Mouse (Mus musculus): ENCODE data around the gene Gm9508. TPM values are rescaled to one million over a fixed set of nuclear protein-coding genes. Genes with fewer than 3 reads are reported as not detected.
"Not testable (repeated sequence)": the region's sequence is repeated elsewhere in the genome, so short reads cannot be mapped to it uniquely, and the experiment has no call there.

The Gm9508 gene
- not detected for total RNA-seq (2021)
- long read RNA-seq, experiment 1: 0 reads
- long read RNA-seq, experiment 2: 0 reads

DNA sequence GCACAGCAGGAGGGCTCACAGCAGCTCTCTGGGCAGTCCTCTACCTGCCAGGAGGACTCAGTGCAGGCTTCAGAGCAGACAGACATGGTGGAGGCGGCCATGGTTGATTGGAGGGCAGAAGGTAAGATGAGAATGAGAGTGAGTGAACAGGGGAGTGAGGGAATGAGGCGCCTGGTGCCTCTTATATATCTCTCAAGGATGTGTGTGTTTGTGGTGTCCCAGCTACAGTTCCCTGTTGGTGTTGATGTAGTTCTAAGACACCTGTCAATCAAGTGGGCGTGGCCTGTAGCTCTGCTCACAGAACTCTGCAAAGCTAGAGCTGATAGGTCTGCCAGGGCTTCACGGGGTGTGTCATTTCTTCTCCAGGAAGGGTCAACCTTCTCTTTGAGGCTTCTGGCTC, at the start of gene Gm9508:
Gm9508 (minus strand) TSS at position 101 of the 400 bp plus-strand sequence.
- no peak within 1 kb of the TSS for H3K27ac ChIP-seq
- H3K4me3 ChIP-seq: no peak within 1 kb of the TSS
- intact Hi-C loops (cut with DNase I): no loop called here
- no peak for TF ChIP-seq CTCF (IDR thresholded peaks at IDR 0.05)
- no peak for DNase-seq

DNA sequence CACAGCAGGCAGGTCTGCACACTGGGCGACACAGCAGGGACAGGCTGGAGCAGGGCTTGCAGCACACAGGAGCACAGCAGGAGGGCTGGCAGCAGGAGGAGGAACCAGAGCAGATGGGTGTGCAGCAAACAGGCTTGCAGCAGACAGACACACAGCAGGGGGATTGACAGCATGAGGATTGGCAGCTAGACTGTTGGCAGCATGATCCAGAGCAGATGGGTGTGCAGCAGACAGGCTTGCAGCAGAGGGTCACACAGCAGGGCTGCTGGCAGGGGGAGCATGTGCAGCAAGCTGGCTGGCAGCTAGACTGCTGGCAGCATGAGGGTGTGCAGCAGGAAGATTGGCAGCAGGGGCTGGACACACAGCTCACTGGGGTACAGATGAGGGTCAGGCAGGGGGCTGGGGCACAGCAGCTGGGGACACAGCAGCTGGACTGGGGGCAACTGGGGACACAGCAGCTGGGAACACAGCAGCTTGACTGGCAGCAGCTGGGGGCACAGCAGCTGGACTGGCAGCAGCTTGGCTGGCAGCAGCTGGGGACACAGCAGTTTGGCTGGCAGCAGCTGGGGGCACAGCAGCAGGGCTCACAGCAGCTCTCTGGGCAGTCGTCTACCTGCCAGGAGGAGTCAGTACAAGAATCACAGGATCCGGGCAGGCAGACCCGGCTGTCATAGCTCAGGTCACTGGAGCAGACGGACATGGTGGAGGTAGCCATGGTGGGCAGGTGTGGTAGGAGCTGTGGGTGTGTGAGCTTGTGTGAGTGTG, 45.1 kb upstream of the Gm9508 start, which contains the start of gene Gm18596:
Gm18596 (minus strand) TSS at position 715 of the 765 bp plus-strand sequence.
- intact Hi-C loops (cut with DNase I); DNase-seq; H3K27ac ChIP-seq; H3K4me3 ChIP-seq: not testable (repeated sequence)

- H3K27ac ChIP-seq: no peak overlapping the region
- no peak for TF ChIP-seq CTCF (IDR thresholded peaks at IDR 0.05)
- intact Hi-C loops (cut with DNase I): no loop called here
- DNase-seq: no peak
- H3K4me3 ChIP-seq: no peak overlapping the region
These were observed 41.9 kb upstream of the Gm9508 start for GRCm38 (mm10) chr10:77738929-77739328.

- no peak for TF ChIP-seq CTCF (IDR thresholded peaks at IDR 0.05)
- Histone ChIP-seq H3K27ac (no peak overlapping the region), H3K4me3 (no peak overlapping the region)
- intact Hi-C loops (cut with DNase I): no loop called here
- DNase-seq: no peak
These were observed 38.9 kb upstream of the Gm9508 start for GRCm38 (mm10) chr10:77735928-77736327.

GRCm38 (mm10) chr10:77729241-77729640, 32.2 kb upstream of the Gm9508 start:
- no peak overlapping the region for H3K4me3 ChIP-seq
- intact Hi-C loops (cut with DNase I): no loop called here
- TF ChIP-seq CTCF (IDR thresholded peaks at IDR 0.05): peak; percentile 35
- no peak overlapping the region for H3K27ac ChIP-seq
- no peak for DNase-seq

- no peak for DNase-seq
- Histone ChIP-seq H3K27ac (no peak overlapping the region), H3K4me3 (no peak overlapping the region)
- intact Hi-C loops (cut with DNase I): no loop called here
- TF ChIP-seq CTCF (IDR thresholded peaks at IDR 0.05): peak; percentile 29
These were observed 31.2 kb upstream of the Gm9508 start for GRCm38 (mm10) chr10:77728280-77728679.

DNA sequence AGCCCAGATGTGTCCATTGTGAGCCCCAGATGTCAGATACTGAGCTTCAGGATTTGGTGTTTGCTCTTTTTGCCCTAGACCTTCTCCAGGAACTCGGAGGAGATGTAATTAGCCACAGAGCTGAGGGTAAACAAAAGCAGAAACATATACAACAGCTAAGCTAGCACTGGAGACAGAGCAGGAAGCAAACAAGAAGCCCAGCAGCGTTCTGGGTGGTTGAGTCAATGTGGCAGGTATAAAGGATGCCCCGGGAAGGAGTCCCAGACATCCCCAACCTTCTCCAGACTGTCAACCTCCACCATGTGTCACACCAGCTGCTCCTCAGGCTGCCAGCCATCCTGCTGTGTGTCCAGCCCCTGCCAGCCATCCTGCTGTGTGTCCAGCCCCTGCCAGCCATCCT, 29.2 kb upstream of the Gm9508 start, which contains the start of gene Gm10100:
Gm10100 (plus strand) TSS at position 301 of the 400 bp plus-strand sequence.
- Histone ChIP-seq H3K4me3 (no peak within 1 kb of the TSS), H3K27ac (no peak within 1 kb of the TSS)
- no peak for TF ChIP-seq CTCF (IDR thresholded peaks at IDR 0.05)
- intact Hi-C loops (cut with DNase I): no loop called here
- DNase-seq: no peak

GRCm38 (mm10) chr10:77724855-77725254, 27.8 kb upstream of the Gm9508 start:
- intact Hi-C loops (cut with DNase I): no loop called here
- DNase-seq: no peak
- no peak for TF ChIP-seq CTCF (IDR thresholded peaks at IDR 0.05)
- Histone ChIP-seq H3K27ac (no peak overlapping the region), H3K4me3 (no peak overlapping the region)

- intact Hi-C loops (cut with DNase I); H3K4me3 ChIP-seq; DNase-seq; H3K27ac ChIP-seq: not testable (repeated sequence)
These were observed 23.3 kb upstream of the Gm9508 start, which contains the start of gene Krtap12-1 for GRCm38 (mm10) chr10:77720299-77720698. Gene Krtap12-1, plus strand, starts transcription at chr10:77720599.

DNA sequence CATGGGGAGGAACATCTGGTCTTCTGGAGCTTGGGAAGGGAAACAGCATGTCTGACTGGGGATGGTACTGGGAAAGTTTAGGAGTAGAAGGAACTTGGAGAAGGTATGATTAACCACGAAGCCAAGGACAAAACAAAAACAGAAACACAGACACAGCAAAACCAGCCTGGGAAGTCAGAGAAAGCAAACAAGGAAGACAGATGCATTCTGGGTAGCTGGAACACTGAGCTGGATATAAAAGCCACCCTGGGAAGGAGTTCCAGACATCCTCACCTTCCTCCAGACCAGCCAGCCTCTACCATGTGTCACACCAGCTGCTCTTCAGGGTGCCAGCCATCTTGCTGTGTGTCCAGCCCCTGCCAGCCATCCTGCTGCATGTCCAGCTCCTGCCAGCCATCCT, 18.5 kb upstream of the Gm9508 start, which contains the start of gene Gm10142:
Gm10142 (plus strand) TSS at position 301 of the 400 bp plus-strand sequence.
- no peak for DNase-seq
- intact Hi-C loops (cut with DNase I): no loop called here
- TF ChIP-seq CTCF (IDR thresholded peaks at IDR 0.05): no peak
- no peak within 1 kb of the TSS for H3K27ac ChIP-seq
- H3K4me3 ChIP-seq: no peak within 1 kb of the TSS

GRCm38 (mm10) chr10:77713734-77714133, 16.7 kb upstream of the Gm9508 start:
- TF ChIP-seq CTCF (IDR thresholded peaks at IDR 0.05): no peak
- DNase-seq: no peak
- Histone ChIP-seq H3K27ac (no peak overlapping the region), H3K4me3 (no peak overlapping the region)
- intact Hi-C loops (cut with DNase I): no loop called here

DNA sequence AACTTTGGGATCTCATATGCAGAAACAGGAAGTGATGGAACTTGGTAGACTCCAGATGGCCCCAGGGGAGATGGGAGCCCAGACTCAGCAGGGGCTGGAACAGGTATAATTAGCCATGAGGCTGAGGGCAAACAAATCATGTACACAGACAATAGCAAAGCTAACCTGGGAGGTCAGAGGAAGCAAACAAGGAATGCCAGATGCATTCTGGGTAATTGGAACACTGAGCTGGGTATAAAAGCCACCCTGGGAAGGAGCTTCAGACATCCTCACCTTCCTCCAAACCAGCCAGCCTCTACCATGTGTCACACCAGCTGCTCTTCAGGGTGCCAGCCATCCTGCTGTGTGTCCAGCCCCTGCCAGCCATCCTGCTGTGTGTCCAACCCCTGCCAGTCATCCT, 14.1 kb upstream of the Gm9508 start, which contains the start of gene Gm10024:
Gm10024 (plus strand) TSS at position 301 of the 400 bp plus-strand sequence.
- DNase-seq; H3K4me3 ChIP-seq; intact Hi-C loops (cut with DNase I); H3K27ac ChIP-seq: not testable (repeated sequence)

GRCm38 (mm10) chr10:77709831-77710230, 12.8 kb upstream of the Gm9508 start:
- no peak overlapping the region for H3K4me3 ChIP-seq
- intact Hi-C loops (cut with DNase I): no loop called here
- no peak for TF ChIP-seq CTCF (IDR thresholded peaks at IDR 0.05)
- no peak overlapping the region for H3K27ac ChIP-seq
- DNase-seq: no peak

DNA sequence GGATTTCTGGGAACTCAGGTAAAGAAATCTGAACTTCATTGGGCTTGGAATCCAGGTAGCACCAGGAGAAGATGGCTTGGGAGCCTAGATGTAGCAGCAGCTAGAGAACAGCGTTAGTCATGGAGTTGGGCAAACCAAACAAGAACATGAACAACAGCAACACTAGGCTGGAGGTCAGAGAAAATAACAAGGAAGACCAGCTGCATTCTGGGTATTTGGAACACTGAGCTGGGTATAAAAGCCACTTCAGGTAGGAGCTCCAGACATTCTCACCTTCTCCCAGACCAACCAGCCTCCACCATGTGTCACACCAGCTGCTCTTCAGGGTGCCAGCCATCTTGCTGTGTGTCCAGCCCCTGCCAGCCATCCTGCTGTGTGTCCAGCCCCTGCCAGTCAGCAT, 9.3 kb upstream of the Gm9508 start, which contains the start of gene Gm10272:
Gm10272 (plus strand) TSS at position 301 of the 400 bp plus-strand sequence.
- intact Hi-C loops (cut with DNase I): no loop called here
- no peak within 1 kb of the TSS for H3K4me3 ChIP-seq
- no peak within 1 kb of the TSS for H3K27ac ChIP-seq
- DNase-seq: no peak
- no peak for TF ChIP-seq CTCF (IDR thresholded peaks at IDR 0.05)

GRCm38 (mm10) chr10:77690356-77690807, 6.7 kb downstream of the Gm9508 start, which contains the start of gene Gm19402:
Gene Gm19402, minus strand, starts transcription at chr10:77690757.
- intact Hi-C loops (cut with DNase I); DNase-seq; H3K4me3 ChIP-seq; H3K27ac ChIP-seq: not testable (repeated sequence)
